Mouse (Mus musculus) testis, postnatal 14 days (tissue): ENCODE results near the gene Atp1a1.

Experiments
- DNase-seq: peaks from one replicate; pipeline ENCODE4 v3.0.0; 2021; ENCODE audit warnings: low spot score

The Atp1a1 gene

GRCm38 (mm10) chr3:101592281-101593265 lies 11.9 kb downstream of the Atp1a1 start:
- no peak for DNase-seq

GRCm38 (mm10) chr3:101590380-101590779 lies 14.1 kb downstream of the Atp1a1 start:
- DNase-seq: no peak

- no peak for DNase-seq
Measured at GRCm38 (mm10) chr3:101588299-101588698, 16.2 kb downstream of the Atp1a1 start.

- no peak for DNase-seq
Measured at GRCm38 (mm10) chr3:101586794-101587193, 17.7 kb downstream of the Atp1a1 start.

- DNase-seq: no peak
Measured at GRCm38 (mm10) chr3:101578072-101578471, 26.4 kb downstream of the Atp1a1 start.

GRCm38 (mm10) chr3:101577361-101577760 lies 27.1 kb downstream of the Atp1a1 start:
- DNase-seq: no peak

- no peak for DNase-seq
Measured at GRCm38 (mm10) chr3:101575527-101576085, 28.9 kb downstream of the Atp1a1 start.

- DNase-seq: no peak
Measured at GRCm38 (mm10) chr3:101574463-101575193, 29.9 kb downstream of the Atp1a1 start.

GRCm38 (mm10) chr3:101572991-101573390 lies 31.5 kb downstream of the Atp1a1 start:
- DNase-seq: no peak

- DNase-seq: peak; percentile 58
Measured at GRCm38 (mm10) chr3:101572174-101572626, 32.3 kb downstream of the Atp1a1 start.

- DNase-seq: no peak
Measured at GRCm38 (mm10) chr3:101571515-101572130, 32.9 kb downstream of the Atp1a1 start.

GRCm38 (mm10) chr3:101570747-101571514 lies 33.6 kb downstream of the Atp1a1 start:
- DNase-seq: no peak

GRCm38 (mm10) chr3:101570246-101570645 lies 34.2 kb downstream of the Atp1a1 start:
- no peak for DNase-seq

GRCm38 (mm10) chr3:101568627-101569026 lies 35.9 kb downstream of the Atp1a1 start:
- no peak for DNase-seq

GRCm38 (mm10) chr3:101564011-101564410 lies 40.5 kb downstream of the Atp1a1 start:
- no peak for DNase-seq

GRCm38 (mm10) chr3:101562510-101563209 lies 41.8 kb downstream of the Atp1a1 start:
- DNase-seq: peak; percentile 65

GRCm38 (mm10) chr3:101561948-101562347 lies 42.5 kb downstream of the Atp1a1 start:
- DNase-seq: no peak

- no peak for DNase-seq
Measured at GRCm38 (mm10) chr3:101560841-101561522, 43.5 kb downstream of the Atp1a1 start.

- DNase-seq: no peak
Measured at GRCm38 (mm10) chr3:101556712-101557111, 47.8 kb downstream of the Atp1a1 start.
